Mouse (Mus musculus) regulatory T cell (primary cell): ENCODE results near the gene Rasl11b.

Experiments
- in situ Hi-C: fragments of 300-600 bp; cut with MboI, MseI; formaldehyde crosslinking; loops from one replicate; pipeline ENCODE4 v1.15.1; 2025; ENCODE audit warnings: high pct_unique_total_duplicates

The Rasl11b gene

DNA sequence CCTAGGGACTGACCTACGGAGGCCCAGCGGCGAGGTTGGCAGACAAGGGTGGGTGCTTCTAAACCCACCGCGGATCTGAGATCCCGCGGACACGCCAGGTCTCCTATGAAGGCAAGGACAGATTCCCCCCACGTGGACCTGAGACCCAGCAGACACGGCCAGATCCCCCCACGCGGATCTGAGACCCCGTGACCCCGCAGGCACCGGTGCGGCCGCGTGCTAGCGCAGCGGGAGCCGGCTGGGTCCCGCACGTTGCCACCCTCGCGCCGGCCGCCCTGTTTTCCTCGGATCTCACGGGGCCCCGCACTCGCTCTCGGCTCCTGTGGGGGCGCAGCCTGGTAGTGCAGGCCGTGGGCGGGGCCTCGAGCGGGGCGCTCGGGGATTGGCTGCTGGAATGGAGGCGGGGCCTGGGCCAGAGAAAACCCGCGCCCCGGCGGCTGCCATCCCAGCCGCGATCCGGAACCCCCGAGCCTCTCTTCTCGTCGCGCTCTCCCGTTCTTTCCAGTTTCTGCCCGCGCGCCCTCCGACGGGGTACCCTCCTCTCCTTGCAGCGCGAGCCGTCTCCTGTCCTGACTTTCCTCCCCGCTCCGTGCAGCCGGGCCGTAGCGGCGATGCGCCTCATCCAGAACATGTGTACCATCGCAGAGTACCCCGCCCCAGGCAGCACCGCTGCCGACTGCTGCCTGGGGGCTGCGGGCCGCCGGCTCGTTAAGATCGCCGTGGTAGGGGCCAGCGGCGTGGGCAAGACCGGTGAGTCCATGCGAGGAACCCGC is at the start of gene Rasl11b:
Rasl11b (plus strand) TSS at position 446 of the 773 bp plus-strand sequence.
- in situ Hi-C loops: loop anchor here (5.0 kb wide), 1 partner anchor 108 kb away; no protein-coding TSS in a partner anchor

DNA sequence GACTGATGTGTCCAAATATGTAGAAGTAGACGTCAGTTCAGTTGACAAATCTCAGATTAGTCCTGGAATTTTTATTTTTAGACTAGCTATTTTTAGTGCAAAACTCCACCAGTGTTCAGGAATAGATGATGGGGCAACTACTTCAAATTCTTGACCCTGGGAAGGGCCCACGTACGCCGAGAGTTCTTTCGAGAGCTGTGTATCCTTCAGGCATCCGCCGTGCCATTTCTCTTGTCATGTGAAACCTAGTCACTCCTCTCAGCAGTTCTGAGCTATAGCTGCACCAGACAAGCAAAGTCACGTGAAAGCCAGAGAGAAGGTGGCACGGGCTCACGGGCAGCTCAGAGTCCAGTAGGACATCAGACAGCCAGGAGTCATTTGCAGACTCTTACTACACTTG is 47.5 kb upstream of the Rasl11b start:
- in situ Hi-C loops: no loop called here

DNA sequence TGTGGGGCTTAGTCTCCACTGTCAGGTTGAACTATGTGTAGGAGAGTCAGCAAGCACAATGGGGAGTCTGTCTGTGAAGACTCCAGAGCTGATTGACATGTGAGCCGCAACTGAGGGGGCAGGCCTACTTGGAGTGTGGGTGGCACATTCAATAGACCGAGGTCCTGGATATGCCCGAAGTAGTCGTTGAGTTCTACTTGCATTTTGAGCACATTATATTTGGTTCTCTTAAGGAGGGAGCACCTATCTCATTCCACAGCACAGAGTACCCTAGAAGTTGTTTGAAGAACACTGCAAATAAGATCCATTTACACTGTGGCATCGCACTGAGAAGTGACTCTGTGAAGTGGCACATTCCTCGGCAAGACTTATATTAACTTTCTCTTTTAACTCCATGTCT is 45.1 kb upstream of the Rasl11b start:
- in situ Hi-C loops: no loop called here

DNA sequence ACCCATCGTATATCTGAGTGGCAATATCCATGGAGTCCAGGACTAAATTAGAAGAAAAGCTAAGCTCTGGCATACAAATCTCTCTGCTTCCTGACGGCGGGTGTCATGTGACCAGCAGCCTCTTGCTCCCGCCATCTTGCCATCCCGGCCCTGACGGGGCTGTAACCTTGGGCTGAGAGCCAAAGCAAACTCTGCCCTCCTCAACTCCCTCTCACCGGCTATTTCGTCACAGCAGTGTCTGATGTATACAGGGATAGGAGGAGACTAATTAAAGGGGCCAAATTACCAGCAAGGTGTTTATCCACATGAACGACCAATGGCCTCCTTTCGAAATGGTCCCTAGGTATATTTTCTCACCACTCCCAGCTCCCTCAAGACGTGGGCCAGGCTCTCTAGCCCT is 43.3 kb upstream of the Rasl11b start:
- in situ Hi-C loops: no loop called here

DNA sequence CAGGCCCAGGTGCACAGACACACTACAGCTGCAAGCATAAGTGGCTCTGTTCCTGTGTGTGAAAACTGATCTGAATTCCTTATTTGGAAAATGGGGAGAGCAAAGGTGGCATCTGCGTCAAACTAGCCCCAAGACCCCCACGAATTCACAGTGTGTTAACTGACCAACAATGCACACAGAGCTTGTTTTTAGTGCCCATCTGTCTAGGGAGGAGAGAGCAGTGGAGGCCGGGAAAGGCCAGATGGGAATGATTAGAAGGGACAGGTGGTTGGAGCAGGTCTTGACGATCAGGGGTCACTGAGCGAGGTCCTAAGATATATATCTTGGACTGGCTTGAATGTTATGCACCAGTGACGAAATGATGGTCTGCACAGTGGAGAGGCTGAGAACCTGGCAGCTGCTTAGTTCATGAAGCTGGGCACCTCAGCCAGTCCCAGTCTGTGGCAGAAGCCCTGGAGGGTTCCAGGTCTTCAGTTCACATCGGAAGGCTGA is 39.2 kb upstream of the Rasl11b start:
- in situ Hi-C loops: no loop called here

- in situ Hi-C loops: no loop called here
Observed at GRCm38 (mm10) chr5:74158929-74159632, 36.0 kb upstream of the Rasl11b start.

DNA sequence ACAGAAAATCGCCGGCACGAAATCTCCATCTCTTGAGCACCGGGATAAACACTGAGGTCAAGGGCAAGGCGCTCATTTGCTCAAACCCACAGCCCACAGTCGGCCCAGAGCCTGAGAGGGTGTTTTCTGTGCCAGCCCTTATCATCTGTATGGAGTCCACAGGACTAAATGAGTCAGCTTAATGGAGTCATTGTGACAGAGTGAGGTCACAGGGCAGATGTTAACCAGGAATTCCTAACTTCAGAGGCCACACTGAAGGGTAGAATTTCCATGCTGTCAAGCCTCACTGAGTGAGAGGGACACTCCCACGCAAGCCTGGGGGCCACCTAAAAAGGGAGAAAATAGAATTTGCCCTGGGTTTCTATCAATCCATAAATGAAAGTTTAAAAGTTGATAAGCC is 35.2 kb upstream of the Rasl11b start:
- in situ Hi-C loops: no loop called here

DNA sequence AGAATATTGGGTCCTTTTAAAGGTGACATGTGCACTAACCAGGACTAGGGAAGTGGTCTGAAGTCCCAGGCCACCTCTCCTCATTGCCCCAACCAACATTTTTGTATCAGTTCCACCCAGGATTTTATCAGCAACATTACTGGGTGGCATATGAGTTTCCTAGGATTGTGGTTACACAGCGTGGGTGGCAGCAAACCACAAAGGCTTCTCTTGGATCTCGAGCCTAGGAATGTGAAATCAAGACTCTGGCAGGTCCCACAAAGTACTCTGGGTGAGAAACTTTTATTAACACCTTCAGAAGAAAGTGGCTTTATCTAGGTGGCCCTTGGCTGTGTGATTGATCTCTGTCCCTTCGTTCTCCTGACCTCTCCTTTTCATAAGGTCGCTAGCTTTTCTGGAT is 34.7 kb upstream of the Rasl11b start:
- in situ Hi-C loops: no loop called here

GRCm38 (mm10) chr5:74161297-74161926 is 33.7 kb upstream of the Rasl11b start:
- in situ Hi-C loops: no loop called here

GRCm38 (mm10) chr5:74162013-74162412 is 33.1 kb upstream of the Rasl11b start:
- in situ Hi-C loops: no loop called here

DNA sequence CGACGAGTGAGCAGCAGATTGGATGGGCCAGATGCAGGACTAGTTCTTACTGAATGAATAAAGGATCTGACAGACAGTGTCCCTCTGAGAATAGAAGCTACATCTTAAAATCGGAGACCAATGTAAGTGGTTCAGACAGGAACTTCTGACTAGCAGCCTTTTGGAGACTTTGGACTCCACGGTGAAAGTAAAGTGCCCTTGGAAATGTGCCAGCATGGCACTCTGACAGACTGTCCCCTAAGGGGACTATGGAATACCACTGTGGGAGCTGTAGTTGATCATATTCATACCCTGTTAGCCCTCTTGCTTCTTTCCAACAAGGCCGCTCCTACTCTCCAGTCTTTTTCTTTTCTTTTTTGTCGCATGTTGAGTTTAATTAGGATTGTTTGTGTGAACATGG is 31.9 kb upstream of the Rasl11b start:
- in situ Hi-C loops: no loop called here

GRCm38 (mm10) chr5:74164547-74164946 is 30.5 kb upstream of the Rasl11b start:
- in situ Hi-C loops: no loop called here

DNA sequence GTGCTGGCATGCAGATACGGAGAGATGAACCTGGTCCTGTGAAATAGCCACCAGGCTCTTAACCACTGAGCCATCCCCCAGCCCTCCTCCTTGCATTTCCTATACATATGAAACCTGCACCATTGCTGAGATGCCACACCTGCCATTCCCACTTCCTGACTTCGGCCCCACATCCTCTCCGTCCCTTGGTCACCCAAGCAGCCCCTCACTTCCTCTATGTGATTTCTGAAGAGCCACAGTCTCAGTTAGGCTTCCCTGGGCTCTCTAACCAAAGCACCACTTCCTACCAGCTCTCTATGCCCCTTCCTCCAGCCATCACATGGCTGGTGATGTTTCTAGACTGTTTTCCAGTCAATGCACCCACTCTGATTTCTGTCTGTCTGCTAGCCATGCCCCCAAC is 28.4 kb upstream of the Rasl11b start:
- in situ Hi-C loops: no loop called here

DNA sequence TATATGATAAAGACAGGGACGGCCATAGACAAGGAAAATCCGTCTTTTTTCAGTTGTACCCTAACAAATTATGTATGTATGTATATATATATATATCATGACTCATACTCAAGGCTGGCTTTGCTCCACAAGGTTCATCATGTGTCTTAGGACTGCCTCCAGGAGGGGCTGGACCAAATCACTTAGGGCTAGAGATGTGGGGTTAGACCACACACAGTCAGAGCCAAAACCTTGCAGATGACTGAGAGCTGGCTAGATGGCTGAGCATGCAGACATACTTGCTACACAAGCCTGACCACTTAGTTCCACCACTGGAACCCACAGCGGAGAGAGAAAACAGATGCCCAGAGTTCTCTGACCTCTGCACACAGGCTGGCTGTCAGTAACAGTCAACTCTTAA is 27.0 kb upstream of the Rasl11b start:
- in situ Hi-C loops: no loop called here

- in situ Hi-C loops: loop anchor here (10.0 kb wide), 1 partner anchor 1163 kb away; no protein-coding TSS in a partner anchor
Observed at GRCm38 (mm10) chr5:74171768-74172167, 23.3 kb upstream of the Rasl11b start.

- in situ Hi-C loops: loop anchor here (10.0 kb wide), 1 partner anchor 1163 kb away; no protein-coding TSS in a partner anchor
Observed at GRCm38 (mm10) chr5:74172208-74172607, 22.9 kb upstream of the Rasl11b start.

DNA sequence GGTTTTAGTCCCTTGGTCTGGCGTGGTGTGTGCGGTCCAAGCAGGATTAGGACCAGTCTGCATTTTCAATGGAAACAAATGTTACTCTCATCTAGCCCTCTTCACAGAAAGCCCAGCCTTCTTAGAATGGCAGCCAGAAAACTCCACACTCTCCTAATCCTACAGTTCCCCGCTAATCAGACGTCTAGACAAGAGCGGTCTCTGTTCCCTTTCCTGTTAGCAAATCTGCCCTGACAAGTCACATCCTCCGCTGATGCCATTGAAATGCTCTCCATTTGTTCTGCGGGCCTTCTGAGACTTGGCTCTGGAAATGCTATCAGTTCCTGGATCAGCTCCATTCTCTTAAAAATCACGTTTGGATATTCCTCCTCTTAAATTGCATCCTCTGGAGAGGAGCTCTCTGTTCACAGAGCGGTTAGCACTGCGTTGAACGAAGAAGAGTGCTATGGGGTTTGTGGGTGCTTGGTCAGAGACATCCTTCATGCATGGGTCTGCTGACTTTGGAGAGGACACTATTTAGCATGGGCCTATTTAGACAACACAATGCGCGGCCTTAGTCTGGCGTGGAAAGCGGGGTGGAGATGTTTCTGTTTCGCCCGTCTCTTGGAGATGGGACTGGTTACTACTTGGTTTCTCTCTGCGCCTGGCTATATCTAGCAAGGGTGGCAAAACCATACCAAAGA is 21.8 kb upstream of the Rasl11b start:
- in situ Hi-C loops: loop anchor here (10.0 kb wide), 1 partner anchor 1161 kb away; no protein-coding TSS in a partner anchor

GRCm38 (mm10) chr5:74175526-74176270 is 19.4 kb upstream of the Rasl11b start:
- in situ Hi-C loops: loop anchor here (10.0 kb wide), 1 partner anchor 1159 kb away; no protein-coding TSS in a partner anchor

GRCm38 (mm10) chr5:74180216-74180615 is 14.9 kb upstream of the Rasl11b start:
- in situ Hi-C loops: no loop called here

DNA sequence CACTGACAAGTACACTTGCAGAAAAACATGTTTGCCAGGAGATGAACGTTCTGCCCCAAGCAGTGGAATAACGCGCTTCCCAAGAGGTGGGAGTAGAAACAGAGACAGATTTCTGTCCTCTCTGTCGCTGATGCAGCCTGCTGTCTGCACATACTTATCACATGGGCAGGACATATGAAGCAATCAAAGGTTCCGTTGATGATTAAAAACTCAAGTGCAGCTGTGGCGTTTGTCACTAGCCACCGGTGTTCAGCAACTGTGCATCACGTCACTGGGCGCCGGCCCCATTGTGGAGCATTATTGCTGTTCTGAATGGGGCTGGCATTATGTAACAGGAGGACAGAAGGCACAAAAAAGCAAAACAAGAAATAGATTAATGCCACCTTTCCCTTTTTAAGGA is 12.0 kb upstream of the Rasl11b start:
- in situ Hi-C loops: no loop called here

DNA sequence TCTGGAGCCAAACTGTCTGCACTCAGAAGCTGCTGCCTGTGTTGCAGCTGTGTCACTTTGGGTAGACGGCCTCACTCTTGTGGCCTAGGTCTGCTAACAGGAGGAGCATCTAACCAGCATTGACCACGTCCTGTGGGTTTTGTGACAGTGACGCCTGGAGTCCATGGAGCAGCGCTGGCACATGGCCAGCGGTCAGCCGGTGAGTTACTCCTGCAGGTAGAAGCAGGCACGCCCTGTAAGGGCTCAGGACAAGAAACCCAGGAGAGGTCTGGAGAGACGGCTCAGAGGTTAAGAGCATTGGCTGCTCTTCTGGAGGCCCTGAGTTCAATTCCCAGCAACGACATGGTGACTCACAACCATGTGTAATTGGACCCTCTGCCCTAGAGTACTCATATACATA is 10.5 kb upstream of the Rasl11b start:
- in situ Hi-C loops: no loop called here
